Mouse (Mus musculus) heart, postnatal 0 days (tissue): Measurements from ENCODE around the gene Hist1h4f. TPM values are rescaled to one million over a fixed set of nuclear protein-coding genes. Genes with fewer than 3 reads are reported as not detected.
A peak's percentile ranks its signal among the peaks of the same experiment; 100 is the strongest.
"Not testable (repeated sequence)": the region's sequence is repeated elsewhere in the genome, so short reads cannot be mapped to it uniquely, and the experiment has no call there.

Experiments used
- ATAC-seq: fragments of 200-750 bp; cut with Nextera tagmentation; 2 replicates; pipeline ENCODE4 v1.8.0; 2017; ENCODE audit warnings: low read depth, moderate number of reproducible peaks, moderate library complexity; ENCODE audit not compliant: insufficient read depth
- DNase-seq: peaks from one replicate; pipeline ENCODE4 v3.0.0-alpha.2; 2016; ENCODE audit warnings: low spot score
- H3K27ac ChIP-seq: fragments of 300-500 bp; sonication (generic); 2 replicates; pipeline ENCODE4 v1.5.1; 2014; ENCODE audit warnings: low read depth, mild to moderate bottlenecking
- H3K27me3 ChIP-seq: fragments of 300-500 bp; sonication (generic); 2 replicates; pipeline ENCODE4 v1.6.1; 2014; ENCODE audit warnings: low read length, mixed read lengths; ENCODE audit not compliant: control insufficient read depth, insufficient read depth
- H3K36me3 ChIP-seq: fragments of 300-500 bp; sonication (generic); replicated peaks from 2 replicates; pipeline ENCODE4 v1.6.1; 2014; ENCODE audit warnings: low read length, mixed read lengths; ENCODE audit not compliant: control insufficient read depth, insufficient read depth
- H3K4me1 ChIP-seq: fragments of 300-500 bp; sonication (generic); 2 replicates; pipeline ENCODE4 v1.6.1; 2014; ENCODE audit warnings: antibody characterized with exemption; ENCODE audit not compliant: control insufficient read depth, insufficient read depth
- H3K4me2 ChIP-seq: fragments of 300-500 bp; sonication (generic); 2 replicates; pipeline ENCODE4 v1.6.1; 2014; ENCODE audit warnings: low read depth, mild to moderate bottlenecking, low read length, moderate library complexity
- H3K4me3 ChIP-seq: fragments of 300-500 bp; sonication (generic); 2 replicates; pipeline ENCODE4 v1.5.1; 2014; ENCODE audit warnings: low read depth, low read length
- H3K9ac ChIP-seq: fragments of 300-500 bp; sonication (generic); replicated peaks from 2 replicates; pipeline ENCODE4 v1.6.1; 2014; ENCODE audit warnings: low read depth, low read length, mixed read lengths
- H3K9me3 ChIP-seq: fragments of 300-500 bp; sonication (generic); replicated peaks from 2 replicates; pipeline ENCODE4 v1.6.1; 2016; ENCODE audit warnings: low read length; ENCODE audit not compliant: control insufficient read depth
- CTCF ChIP-seq: IDR thresholded peaks from 2 replicates; pipeline ENCODE4 v1.5.1; 2016; ENCODE audit warnings: antibody characterized with exemption, control low read depth, low read depth
- EP300 ChIP-seq: IDR thresholded peaks from 2 replicates; pipeline ENCODE4 v1.6.1; 2016; ENCODE audit warnings: antibody characterized with exemption, low read depth
- WGBS: fragments of 180-500 bp; shearing (Covaris S2); extraction: QIAGEN DNeasy Blood & Tissue Kit; methylation state at CpG from one replicate; pipeline ENCODE4 v1.1.7; 2014; 5-methylcytosine and 5-hydroxymethylcytosine counted together
- polyA plus RNA-seq: library from polyadenylated mRNA; unstranded; fragments of >200 nt; fragmentation: Nextera tagmentation; extraction: Ambion mirVana; gene quantifications from 2 replicates; pipeline ENCODE4 v1.2.1, GENCODE M21; 2015
- total RNA-seq: library from RNA; depleted of rRNA; stranded (reverse); fragments of >200 nt; gene quantifications from 2 replicates; pipeline ENCODE4 v1.2.3, GENCODE M21; 2014; ENCODE audit warnings: low replicate concordance

The Hist1h4f gene
- total and polyA plus RNA-seq, 2 experiments from 2014 or later: 3,073 TPM; not detected in 1

DNA sequence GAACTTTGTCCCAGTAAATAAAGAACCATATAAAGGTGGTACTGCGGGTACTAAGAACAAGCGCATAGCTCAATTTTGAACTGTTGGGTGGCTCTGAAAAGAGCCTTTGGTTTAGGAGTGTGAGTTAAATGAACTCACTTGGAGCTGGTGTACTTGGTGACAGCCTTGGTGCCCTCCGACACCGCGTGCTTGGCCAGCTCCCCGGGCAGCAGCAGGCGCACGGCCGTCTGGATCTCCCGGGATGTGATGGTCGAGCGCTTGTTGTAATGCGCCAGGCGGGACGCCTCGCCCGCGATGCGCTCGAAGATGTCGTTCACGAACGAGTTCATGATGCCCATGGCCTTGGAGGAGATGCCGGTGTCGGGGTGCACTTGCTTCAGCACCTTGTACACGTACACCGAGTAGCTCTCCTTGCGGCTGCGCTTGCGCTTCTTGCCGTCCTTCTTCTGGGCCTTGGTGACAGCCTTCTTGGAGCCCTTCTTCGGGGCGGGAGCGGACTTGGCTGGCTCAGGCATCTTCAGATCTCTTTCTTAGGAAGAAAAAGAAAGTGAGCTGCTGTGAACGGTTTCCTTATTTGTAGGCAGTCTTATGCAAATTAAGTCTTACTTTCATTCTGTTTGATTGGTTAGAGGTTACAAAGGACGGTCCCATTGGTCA, 34.1 kb upstream of the Hist1h4f start:
- not testable (repeated sequence) for H3K27me3 ChIP-seq, H3K36me3 ChIP-seq, H3K9me3 ChIP-seq
- under 1% methylated on average over 23 of the region's 36 CpGs for WGBS
- ATAC-seq: peak; percentile 78
- Histone ChIP-seq H3K9ac (peak overlapping the region; percentile 82), H3K27ac (peak overlapping the region; percentile 99), H3K4me1 (peaks cover 24% of the 10 kb centered on the region; the same call in 1 of the 2 replicates), H3K4me3 (peak overlapping the region; percentile 62), H3K4me2 (peak overlapping the region; percentile 74)
- peak; percentile 97 for DNase-seq
- 0 out of 2 replicates have a peak, but pooled peaks have one; percentile 43 for TF ChIP-seq EP300

DNA sequence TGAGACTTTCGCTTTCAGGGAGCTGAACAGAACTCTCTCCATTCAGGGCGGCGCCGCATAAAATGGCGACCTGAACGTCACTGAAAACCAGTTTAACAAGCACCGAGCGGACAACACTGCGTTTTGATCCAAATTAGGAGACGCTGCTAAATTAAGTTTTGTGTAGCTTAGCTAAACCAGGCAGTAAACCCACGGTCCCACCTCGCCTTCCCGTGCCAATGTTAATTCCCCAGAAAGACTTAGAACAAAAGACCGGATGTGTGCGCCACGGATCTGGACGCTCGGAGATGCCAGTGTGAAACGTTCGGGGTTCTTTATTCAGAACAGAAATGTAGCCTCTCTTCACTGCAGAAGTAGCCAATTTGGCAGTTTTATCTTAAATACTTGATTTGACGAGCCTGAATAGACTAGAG, 33.6 kb upstream of the Hist1h4f start:
- DNase-seq: peak; percentile 74
- H3K4me3 ChIP-seq: peak overlapping the region; percentile 62
- peak; percentile 31; the same call in 1 of the 2 replicates for ATAC-seq
- no peak for TF ChIP-seq EP300
- peaks cover 24% of the 10 kb centered on the region; the same call in 1 of the 2 replicates for H3K4me1 ChIP-seq
- no peaks in the 10 kb centered on the region for H3K9me3 ChIP-seq
- peak overlapping the region; percentile 74 for H3K4me2 ChIP-seq
- WGBS: under 1% methylated on average over 21 of the region's 21 CpGs
- H3K9ac ChIP-seq: peak overlapping the region; percentile 82
- no peaks in the 10 kb centered on the region for H3K36me3 ChIP-seq
- peak overlapping the region; percentile 99 for H3K27ac ChIP-seq
- no peaks in the 10 kb centered on the region for H3K27me3 ChIP-seq

DNA sequence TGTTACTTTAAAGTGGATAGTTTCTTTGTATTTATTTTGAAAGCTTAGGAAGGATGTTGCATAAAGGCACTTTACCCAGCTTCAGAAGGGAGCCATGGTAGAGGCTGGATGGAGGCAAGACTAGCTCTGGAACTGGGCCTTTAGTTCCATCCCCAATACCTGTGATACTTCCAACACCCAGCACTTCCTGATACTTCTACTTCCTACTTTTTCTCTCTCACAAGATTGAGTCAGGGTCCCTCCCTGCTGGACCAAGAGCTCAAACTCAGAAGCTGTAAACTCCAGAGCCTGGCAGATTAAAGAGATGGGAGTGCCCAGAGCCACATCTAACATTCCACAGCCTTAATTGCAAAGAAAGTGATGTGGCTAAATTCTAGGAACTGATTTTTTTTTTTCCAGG, 32.9 kb upstream of the Hist1h4f start:
- no peak for ATAC-seq
- Histone ChIP-seq H3K4me1 (peaks cover 24% of the 10 kb centered on the region; the same call in 1 of the 2 replicates), H3K9me3 (no peaks in the 10 kb centered on the region), H3K27ac (peak overlapping the region; percentile 99), H3K4me2 (peak overlapping the region; percentile 74), H3K36me3 (no peaks in the 10 kb centered on the region), H3K27me3 (no peaks in the 10 kb centered on the region), H3K9ac (peak overlapping the region; percentile 82), H3K4me3 (peak overlapping the region; percentile 62)
- DNase-seq: peak; percentile 10
- no peak for TF ChIP-seq CTCF
- TF ChIP-seq EP300: no peak

- no peaks in the 10 kb centered on the region for H3K9me3 ChIP-seq
- DNase-seq (no peak), ATAC-seq (no peak)
- H3K4me1 ChIP-seq: peaks cover 24% of the 10 kb centered on the region; the same call in 1 of the 2 replicates
- no peak overlapping the region for H3K4me2 ChIP-seq
- no peak overlapping the region for H3K9ac ChIP-seq
- no peak overlapping the region for H3K4me3 ChIP-seq
- TF ChIP-seq EP300 (no peak), CTCF (no peak)
- no peaks in the 10 kb centered on the region for H3K27me3 ChIP-seq
- H3K27ac ChIP-seq: peak overlapping the region; percentile 28; the same call in 1 of the 2 replicates
- H3K36me3 ChIP-seq: no peaks in the 10 kb centered on the region
These were observed 32.1 kb upstream of the Hist1h4f start for GRCm38 (mm10) chr13:23583387-23584068.

DNA sequence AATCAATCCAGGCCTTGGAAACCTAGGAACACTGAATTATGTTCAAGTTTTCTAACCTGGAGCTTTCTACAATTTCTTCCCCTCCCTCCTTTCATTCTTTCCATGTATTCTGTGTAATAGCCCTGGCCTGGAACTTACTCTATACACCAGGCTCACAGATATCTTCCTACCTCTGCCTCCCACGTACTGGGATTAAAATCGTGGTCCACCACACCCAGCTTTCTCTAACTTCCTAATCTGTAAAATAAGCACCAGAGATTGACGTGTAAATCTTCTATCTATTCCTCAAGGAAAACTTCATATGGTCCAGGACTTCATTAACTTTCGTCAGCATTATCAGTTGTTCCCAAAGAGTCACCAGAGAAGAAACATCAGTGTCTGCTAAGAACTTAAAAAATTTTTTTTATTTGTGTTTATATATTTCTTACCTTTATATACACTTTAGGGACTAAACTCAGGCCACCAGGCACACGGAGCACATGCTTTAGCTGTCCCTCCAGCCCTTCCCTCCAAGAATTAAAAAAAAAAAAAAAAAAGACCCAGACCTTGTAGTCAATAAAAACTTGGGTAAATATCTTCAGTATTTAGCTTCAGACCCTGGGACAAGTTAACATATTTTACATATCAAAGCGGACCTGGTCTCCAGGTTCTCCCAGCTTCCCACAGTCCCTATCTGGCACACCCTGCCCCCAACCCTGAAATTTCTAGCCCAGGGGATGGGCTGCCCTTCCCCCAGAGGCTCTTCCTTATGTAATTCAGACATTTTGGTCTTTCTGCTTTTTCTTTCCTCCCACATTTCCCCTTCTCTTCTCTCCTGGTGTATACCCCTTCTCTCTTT, 31.0 kb upstream of the Hist1h4f start:
- Histone ChIP-seq H3K9me3 (no peaks in the 10 kb centered on the region), H3K9ac (peak overlapping the region; percentile 32; the same call in 1 of the 2 replicates), H3K27ac (peak overlapping the region; percentile 63), H3K36me3 (no peaks in the 10 kb centered on the region), H3K4me3 (peak overlapping the region; percentile 35), H3K4me1 (peaks cover 24% of the 10 kb centered on the region; the same call in 1 of the 2 replicates), H3K4me2 (peak overlapping the region; percentile 57), H3K27me3 (no peaks in the 10 kb centered on the region)
- DNase-seq (no peak), ATAC-seq (no peak)
- WGBS: 29% methylated on average over 6 of the region's 6 CpGs
- TF ChIP-seq EP300 (no peak), CTCF (no peak)
